Mouse (Mus musculus) erythroid progenitor cell, adult 5-6 weeks (primary cell): Measurements from ENCODE around the gene Hnrnph1. TPM values are rescaled to one million over a fixed set of nuclear protein-coding genes. Genes with fewer than 3 reads are reported as not detected.

Source experiments
- ATAC-seq: replicated peaks from 2 replicates; pipeline ENCODE4 v1.8.0; 2016; ENCODE audit warnings: moderate number of reproducible peaks, mild to moderate bottlenecking, moderate TSS enrichment, inconsistent platforms; ENCODE audit not compliant: poor library complexity, low FRiP score, severe bottlenecking
- total RNA-seq, 2 experiments: library from RNA; stranded (forward) in 1 of 2; stranded (reverse) in 1 of 2; fragments of 150-400 nt in 1 of 2; fragments of 186-747, 209-891 nt in 1 of 2; gene quantifications; 2 replicates each; pipeline versions ENCODE4 v1.2.3 to v1.2.4; 2015 to 2017; ENCODE audit warnings: low replicate concordance in 2 of 2

Hnrnph1 gene
- total RNA-seq, 2 experiments from 2014 or later = 368 to 552 TPM

- ATAC-seq = no peak
Measured at GRCm38 (mm10) chr11:50396766-50397307, 20.0 kb downstream of the Hnrnph1 start.

DNA sequence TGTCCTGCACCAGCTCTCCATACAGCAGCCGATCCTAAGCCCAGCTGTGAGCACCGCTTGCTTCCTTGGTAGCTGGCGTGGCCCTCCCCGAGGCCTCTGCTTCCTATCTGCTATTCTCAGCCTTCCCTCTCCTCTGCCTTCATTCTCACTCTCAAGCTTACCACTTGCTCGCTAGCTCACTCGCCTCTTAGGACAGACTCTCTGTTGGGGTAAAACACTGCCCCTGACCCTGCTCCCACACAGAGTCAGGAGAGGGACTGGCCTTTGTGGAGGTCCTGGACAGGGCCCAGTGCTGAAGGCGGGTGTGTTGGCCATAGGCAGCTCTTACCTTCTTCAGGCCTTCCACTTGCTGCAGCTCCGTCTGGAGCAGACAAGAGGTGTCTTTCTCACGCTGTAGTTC lies 20.5 kb downstream of the Hnrnph1 start:
- 0 out of 2 replicates have a peak, but pooled peaks have one; percentile 40 for ATAC-seq

- ATAC-seq = no peak
Measured at GRCm38 (mm10) chr11:50398803-50399202, 22.0 kb downstream of the Hnrnph1 start.

- ATAC-seq = no peak
Measured at GRCm38 (mm10) chr11:50402481-50402880, 25.7 kb downstream of the Hnrnph1 start.

DNA sequence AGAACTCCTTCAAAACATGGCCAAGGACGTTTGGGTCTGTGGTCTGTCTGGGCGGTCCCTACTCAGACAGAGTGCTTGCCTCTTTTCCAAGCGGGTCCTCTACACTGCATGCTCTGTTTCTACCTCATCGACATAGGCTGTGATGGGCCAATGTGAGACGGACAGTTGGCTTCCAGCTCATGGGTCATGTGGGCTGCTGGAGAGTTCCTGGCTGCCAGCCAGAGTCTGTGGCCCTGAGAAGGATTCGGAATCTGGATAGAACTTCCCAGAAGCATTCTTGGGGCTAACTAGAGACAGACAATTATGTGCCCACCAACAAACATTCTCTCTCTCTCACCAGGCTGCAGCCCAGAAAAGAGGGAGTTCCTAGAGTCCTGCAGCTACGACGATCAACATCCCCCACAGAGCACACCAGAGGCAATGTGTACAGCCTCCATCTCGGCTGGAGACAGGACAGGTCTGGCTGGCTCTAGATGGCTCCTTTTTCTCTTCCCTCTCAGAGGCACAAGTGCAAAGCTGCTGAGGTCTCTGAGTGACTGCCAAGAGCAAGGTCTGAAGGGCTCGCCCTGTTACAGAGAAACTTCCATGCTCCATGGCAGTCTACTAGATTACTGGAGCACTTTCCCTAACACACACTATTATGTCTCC lies 26.7 kb downstream of the Hnrnph1 start:
- 0 out of 2 replicates have a peak, but pooled peaks have one; percentile 25 for ATAC-seq

DNA sequence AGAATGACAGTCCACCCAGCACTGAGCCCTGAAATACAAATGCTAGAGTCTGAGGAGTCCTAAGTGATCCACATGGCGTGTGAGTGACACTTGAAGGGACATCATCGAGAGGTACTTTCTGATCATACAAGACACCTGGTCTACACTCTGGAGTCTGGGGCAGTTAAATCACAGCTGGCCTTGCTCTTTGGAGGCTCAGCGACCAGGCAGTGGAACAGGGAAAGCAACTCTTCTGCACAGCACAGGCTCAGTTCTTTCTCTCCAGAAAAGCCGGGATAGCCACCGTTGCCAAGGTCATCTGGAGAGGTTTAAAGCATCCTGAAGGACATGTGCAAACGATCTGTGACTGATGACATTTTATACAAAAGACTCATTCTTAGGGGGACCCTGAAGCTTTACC lies 30.4 kb downstream of the Hnrnph1 start:
- no peak for ATAC-seq

- ATAC-seq = no peak
Measured at GRCm38 (mm10) chr11:50415563-50416241, 38.9 kb downstream of the Hnrnph1 start.

DNA sequence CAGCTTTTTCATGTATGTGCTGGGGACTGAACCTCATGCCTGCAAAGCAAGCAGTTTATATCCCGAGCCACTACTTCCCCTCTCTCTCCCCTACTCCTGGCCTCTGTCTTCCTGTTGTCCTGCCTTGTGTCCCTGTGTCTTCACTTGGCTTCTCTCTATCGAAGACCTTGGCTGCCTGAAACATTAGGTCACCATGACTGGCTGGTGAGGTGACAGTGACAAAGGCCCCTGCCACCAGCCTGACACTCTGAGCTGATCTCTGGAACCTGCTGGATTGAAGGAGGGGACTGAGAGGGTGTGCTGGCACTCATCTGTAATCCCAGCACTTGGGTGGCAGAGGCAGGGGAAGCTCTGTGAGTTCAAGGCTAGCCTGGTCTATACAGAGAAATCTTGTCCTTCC lies 41.1 kb downstream of the Hnrnph1 start:
- ATAC-seq = no peak

DNA sequence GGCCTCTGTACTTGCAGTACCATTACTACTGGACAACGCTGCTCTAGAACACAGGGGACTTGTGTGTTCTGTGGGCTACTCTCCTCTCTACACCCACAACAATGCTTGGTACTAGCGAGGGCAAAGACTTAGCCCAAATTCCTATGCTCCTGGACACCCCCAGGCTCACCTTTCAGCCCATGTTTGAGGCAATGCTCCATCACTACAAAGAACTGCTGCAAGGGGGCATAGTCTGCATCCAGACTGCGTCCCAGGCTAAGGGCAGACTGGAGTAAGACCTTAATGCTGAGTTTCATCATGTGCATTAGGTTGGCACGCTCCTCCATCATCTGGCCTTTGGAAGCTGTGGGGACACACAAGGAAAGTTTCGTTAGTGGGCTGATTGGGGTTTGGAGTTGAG lies 44.7 kb downstream of the Hnrnph1 start:
- 0 out of 2 replicates have a peak, but pooled peaks have one; percentile 10 for ATAC-seq

GRCm38 (mm10) chr11:50421934-50422780 lies 45.4 kb downstream of the Hnrnph1 start:
- ATAC-seq = peak; percentile 92

GRCm38 (mm10) chr11:50426056-50426455 lies 49.3 kb downstream of the Hnrnph1 start:
- no peak for ATAC-seq

- peak; percentile 95 for ATAC-seq
Measured at GRCm38 (mm10) chr11:50430277-50431133, 53.7 kb downstream of the Hnrnph1 start, which contains the start of gene Rufy1. TSS of gene Rufy1 (minus strand) at chr11:50431125.

GRCm38 (mm10) chr11:50431134-50432068 lies 54.6 kb downstream of the Hnrnph1 start:
- ATAC-seq = peak; percentile 47

DNA sequence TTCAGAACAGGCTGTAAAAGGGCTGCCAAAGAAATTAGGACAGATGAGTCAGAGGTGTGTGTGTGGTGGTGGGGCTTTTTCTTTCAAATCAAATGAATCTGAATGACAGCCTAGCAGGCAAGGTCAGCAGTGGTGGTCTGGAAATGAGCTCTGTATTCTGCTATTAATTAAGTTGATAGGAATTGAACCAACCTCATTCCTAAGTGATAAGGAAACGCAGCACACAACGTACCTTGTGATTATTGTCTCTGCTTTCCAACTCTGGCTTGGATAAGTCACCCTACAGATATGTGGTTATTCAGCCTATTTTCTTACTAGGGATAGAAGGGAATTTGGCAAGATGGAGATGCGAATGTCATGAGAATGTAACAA lies 55.3 kb downstream of the Hnrnph1 start:
- no peak for ATAC-seq

DNA sequence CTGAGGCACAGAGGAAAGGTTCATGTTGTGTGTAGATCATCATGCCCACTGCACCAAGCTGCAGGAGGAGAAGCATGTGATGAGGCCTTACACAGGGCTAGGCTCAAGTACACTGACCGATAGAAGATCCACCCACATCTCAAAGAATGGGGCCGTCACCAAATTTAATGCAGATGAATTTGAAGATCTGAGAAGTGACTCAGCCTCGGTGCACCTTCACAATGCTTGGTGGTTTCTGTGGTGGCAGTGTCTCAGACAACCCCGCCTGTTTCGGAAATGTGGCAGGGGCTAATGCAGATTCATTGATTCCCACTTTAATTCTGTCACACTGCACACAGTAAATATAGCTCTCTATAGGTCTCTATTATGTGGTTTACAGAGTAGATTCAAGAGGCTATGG lies 56.1 kb downstream of the Hnrnph1 start:
- no peak for ATAC-seq
